Mouse (Mus musculus): ENCODE results near the gene Popdc3. TPM values are rescaled to one million over a fixed set of nuclear protein-coding genes. Genes with fewer than 3 reads are reported as not detected.
"Not testable (repeated sequence)": the region's sequence is repeated elsewhere in the genome, so short reads cannot be mapped to it uniquely, and the experiment has no call there.

Popdc3 gene
- polyA plus RNA-seq, 1 experiment from 2014 or later, result 0.75 TPM

DNA sequence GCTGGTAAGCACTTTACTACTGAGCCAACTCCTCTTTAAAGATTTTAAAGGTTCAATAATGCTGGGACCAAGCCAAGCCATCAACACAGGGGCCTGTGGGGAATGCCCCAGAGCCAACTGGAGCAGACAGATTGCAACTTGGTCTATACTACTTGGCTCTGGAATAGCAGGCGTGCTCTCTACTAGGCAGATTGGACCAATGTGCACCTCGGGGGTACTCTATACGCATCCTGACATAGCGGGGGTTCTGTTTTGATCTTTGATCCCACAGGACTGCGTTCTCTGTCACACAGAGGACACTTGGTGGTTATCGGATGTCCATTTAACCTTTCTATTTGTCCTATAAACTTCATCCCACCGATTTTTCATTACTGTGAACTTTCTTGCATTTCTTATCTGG, 157.0 kb downstream of the Popdc3 start:
- WGBS, result 28% methylated on average over 7 of the region's 7 CpGs
- Histone ChIP-seq H3K9ac (replicated peaks; ENCODE audit: low read length) (no peak overlapping the region), H3K27me3 (ENCODE audit: insufficient read depth, low read length) (peaks cover 20% of the 10 kb centered on the region), H3K4me1 (ENCODE audit: insufficient read depth, low read length) (no peaks in the 10 kb centered on the region; the same call in 1 of the 2 replicates), H3K4me2 (replicated peaks; ENCODE audit: low read depth, low read length) (peak overlapping the region; percentile 94), H3K4me3 (ENCODE audit: low read length) (peak overlapping the region; percentile 62), H3K27ac (ENCODE audit: low read length) (no peak overlapping the region), H3K9me3 (ENCODE audit: low read length) (no peaks in the 10 kb centered on the region), H3K36me3 (ENCODE audit: insufficient read depth, low read length) (no peaks in the 10 kb centered on the region)
- 0 out of 2 replicates have a peak, but pooled peaks have one; percentile 47 for ATAC-seq (ENCODE audit: low FRiP score, low TSS enrichment)

DNA sequence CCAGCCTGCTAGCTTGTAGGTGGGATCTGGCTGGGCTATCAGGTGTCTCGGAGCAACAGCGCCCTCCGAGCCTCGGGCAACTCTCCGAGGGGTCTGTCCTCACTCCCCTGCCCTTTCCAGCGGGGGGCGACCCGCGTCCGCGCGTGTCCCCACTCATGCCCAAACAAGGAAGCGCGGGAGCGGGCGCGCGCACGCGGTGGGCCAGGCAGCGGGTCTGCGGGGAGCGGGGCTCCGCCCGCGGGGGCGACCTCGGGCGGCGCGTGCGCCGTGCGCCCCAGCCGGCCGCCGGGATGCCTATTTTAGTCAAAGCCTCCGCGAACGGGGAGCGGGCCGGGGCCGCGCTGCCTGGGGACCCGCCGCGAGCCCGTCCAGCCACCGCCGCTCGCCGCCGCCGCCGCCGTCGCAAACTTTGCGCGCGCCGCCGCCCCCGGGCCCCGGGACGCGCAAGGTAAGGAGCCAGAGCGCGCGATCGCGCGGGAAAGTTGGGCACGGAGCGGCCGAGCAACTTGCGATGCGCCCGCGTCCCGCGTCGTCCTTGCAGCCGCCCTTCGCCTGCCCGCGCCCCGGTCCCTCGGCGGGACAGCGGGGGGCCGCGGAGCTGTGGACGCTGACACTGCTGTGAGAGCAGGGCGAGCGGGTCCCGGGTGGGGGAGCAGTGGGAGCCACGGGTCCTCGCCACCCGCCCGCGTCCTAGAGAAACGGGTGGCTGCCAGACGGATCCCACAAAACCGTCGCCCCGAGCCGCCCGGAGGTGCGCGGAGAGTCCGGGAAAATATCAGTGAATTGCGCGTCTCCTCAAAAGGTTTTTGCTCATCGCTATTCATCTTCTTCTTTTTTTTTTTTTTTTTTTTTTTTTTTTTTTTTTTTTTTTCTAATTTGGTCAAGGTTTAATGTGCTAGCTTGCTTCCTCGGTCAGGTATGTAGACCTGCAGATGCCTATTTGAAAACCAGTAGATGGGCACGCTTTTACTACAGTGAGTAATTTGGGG, 157.8 kb downstream of the Popdc3 start, which contains the start of gene Bves:
Gene Bves (plus strand): TSS at position 339 of the 989 bp plus-strand sequence.
- no peaks in the 10 kb centered on the region; the same call in 1 of the 2 replicates for H3K4me1 ChIP-seq (ENCODE audit: insufficient read depth, low read length)
- H3K9me3 ChIP-seq (ENCODE audit: low read length), result no peaks in the 10 kb centered on the region
- peak within 1 kb of the TSS; percentile 74 for H3K9ac ChIP-seq (replicated peaks; ENCODE audit: low read length)
- under 1% methylated on average over 115 of the region's 116 CpGs for WGBS
- peak within 1 kb of the TSS; percentile 62 for H3K4me3 ChIP-seq (ENCODE audit: low read length)
- no peaks in the 10 kb centered on the region for H3K36me3 ChIP-seq (ENCODE audit: insufficient read depth, low read length)
- peaks cover 20% of the 10 kb centered on the region for H3K27me3 ChIP-seq (ENCODE audit: insufficient read depth, low read length)
- ATAC-seq (ENCODE audit: low FRiP score, low TSS enrichment), result peak; percentile 89
- H3K27ac ChIP-seq (ENCODE audit: low read length), result no peak within 1 kb of the TSS
- peak within 1 kb of the TSS; percentile 94 for H3K4me2 ChIP-seq (replicated peaks; ENCODE audit: low read depth, low read length)

DNA sequence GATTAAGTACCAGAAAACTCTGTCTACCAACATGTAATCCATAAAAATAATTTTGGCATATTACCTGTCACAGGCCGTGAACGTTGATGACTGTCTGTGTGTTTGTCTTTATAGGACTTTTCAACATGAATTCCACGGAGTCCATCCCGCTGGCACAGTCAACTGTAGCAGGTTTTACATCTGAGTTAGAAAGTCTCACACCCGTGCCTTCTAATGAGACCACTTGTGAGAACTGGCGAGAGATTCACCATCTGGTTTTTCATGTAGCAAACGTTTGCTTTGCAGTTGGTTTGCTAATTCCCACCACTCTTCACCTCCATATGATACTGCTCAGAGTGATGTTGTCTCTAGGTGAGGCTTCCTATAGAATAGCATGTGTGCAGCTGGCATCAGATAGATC, 161.2 kb downstream of the Popdc3 start:
- no peak overlapping the region for H3K4me3 ChIP-seq (ENCODE audit: low read length)
- H3K27me3 ChIP-seq (ENCODE audit: insufficient read depth, low read length), result peaks cover 18% of the 10 kb centered on the region
- H3K4me1 ChIP-seq (ENCODE audit: insufficient read depth, low read length), result no peaks in the 10 kb centered on the region; the same call in 1 of the 2 replicates
- no peak overlapping the region for H3K9ac ChIP-seq (replicated peaks; ENCODE audit: low read length)
- H3K36me3 ChIP-seq (ENCODE audit: insufficient read depth, low read length), result no peaks in the 10 kb centered on the region
- H3K4me2 ChIP-seq (replicated peaks; ENCODE audit: low read depth, low read length), result no peak overlapping the region
- H3K27ac ChIP-seq (ENCODE audit: low read length), result no peak overlapping the region
- no peak for ATAC-seq (ENCODE audit: low FRiP score, low TSS enrichment)
- H3K9me3 ChIP-seq (ENCODE audit: low read length), result no peaks in the 10 kb centered on the region
- 75% methylated on average over 7 of the region's 7 CpGs for WGBS

DNA sequence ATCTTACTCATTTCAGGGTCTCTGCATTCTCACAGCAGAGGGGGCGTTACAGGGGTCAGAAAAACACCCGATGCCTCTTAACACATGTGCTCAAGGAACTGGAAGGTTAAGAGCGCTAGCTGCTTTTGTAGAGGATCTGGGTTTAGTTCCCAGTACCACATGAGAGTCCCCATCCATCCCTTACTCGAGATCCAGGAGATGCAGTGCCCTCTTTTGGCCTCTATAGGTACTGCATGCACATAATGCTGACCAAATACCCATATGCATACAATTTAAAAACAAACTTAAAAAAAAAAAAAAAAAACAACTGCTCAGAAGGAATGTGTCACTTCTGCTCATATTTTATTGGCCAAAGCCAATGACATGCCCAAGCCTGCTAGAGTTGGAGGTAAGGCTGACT, 166.5 kb downstream of the Popdc3 start:
- Histone ChIP-seq H3K36me3 (ENCODE audit: insufficient read depth, low read length) (no peaks in the 10 kb centered on the region), H3K4me2 (replicated peaks; ENCODE audit: low read depth, low read length) (no peak overlapping the region), H3K4me3 (ENCODE audit: low read length) (no peak overlapping the region), H3K9me3 (ENCODE audit: low read length) (no peaks in the 10 kb centered on the region), H3K27ac (ENCODE audit: low read length) (no peak overlapping the region), H3K4me1 (ENCODE audit: insufficient read depth, low read length) (no peaks in the 10 kb centered on the region), H3K27me3 (ENCODE audit: insufficient read depth, low read length) (no peaks in the 10 kb centered on the region), H3K9ac (replicated peaks; ENCODE audit: low read length) (no peak overlapping the region)
- ATAC-seq (ENCODE audit: low FRiP score, low TSS enrichment), result no peak
- WGBS, result 83% methylated on average over 4 of the region's 4 CpGs

DNA sequence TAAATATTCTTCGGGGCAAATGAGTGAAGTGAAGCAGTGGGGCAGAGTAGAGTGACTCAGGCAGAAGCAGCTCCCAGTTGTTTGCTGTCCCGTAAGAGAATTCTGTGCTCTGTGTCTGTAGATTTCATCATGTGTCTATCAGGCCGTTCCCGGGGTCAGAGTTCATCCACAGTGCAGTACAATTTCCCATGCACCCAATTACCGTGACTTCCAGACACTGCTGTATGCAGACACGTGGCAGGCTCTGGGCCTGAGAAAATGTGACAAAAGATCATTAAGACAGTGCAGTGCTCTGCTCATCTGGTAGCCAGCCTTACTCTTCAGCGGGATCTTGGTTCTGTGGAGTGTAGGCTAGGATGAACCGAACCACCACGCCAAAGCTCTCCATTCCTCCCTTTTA, 167.3 kb downstream of the Popdc3 start:
- Histone ChIP-seq H3K4me2 (replicated peaks; ENCODE audit: low read depth, low read length) (no peak overlapping the region), H3K9me3 (ENCODE audit: low read length) (no peaks in the 10 kb centered on the region), H3K27me3 (ENCODE audit: insufficient read depth, low read length) (no peaks in the 10 kb centered on the region), H3K27ac (ENCODE audit: low read length) (no peak overlapping the region), H3K4me3 (ENCODE audit: low read length) (no peak overlapping the region), H3K9ac (replicated peaks; ENCODE audit: low read length) (no peak overlapping the region), H3K36me3 (ENCODE audit: insufficient read depth, low read length) (no peaks in the 10 kb centered on the region), H3K4me1 (ENCODE audit: insufficient read depth, low read length) (no peaks in the 10 kb centered on the region)
- 80% methylated on average over 9 of the region's 9 CpGs for WGBS
- ATAC-seq (ENCODE audit: low FRiP score, low TSS enrichment), result no peak

DNA sequence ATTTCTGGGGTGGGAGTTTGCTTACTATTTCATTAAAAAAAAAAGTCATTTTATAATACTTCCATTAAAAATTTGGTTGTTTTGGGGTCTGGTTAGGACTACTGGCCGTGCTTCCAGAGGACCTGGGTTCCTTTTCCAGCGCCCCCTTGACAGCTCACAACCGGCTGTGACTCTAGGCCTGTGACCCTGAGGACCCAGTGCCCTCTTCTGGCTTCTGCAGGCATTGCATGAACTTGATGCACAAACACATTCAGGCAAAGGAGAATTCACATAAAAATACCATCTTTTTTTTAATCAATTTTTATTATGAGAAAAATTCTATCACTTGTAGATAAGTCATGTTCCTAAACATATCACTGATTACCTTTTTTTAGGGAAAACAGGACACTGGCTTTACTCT, 170.2 kb downstream of the Popdc3 start:
- not testable (repeated sequence) for H3K9me3 ChIP-seq (ENCODE audit: low read length); ATAC-seq (ENCODE audit: low FRiP score, low TSS enrichment); H3K4me3 ChIP-seq (ENCODE audit: low read length); H3K27ac ChIP-seq (ENCODE audit: low read length); H3K27me3 ChIP-seq (ENCODE audit: insufficient read depth, low read length); H3K9ac ChIP-seq (replicated peaks; ENCODE audit: low read length); H3K4me1 ChIP-seq (ENCODE audit: insufficient read depth, low read length); H3K4me2 ChIP-seq (replicated peaks; ENCODE audit: low read depth, low read length); H3K36me3 ChIP-seq (ENCODE audit: insufficient read depth, low read length)
- 90% methylated on average over 3 of the region's 3 CpGs for WGBS

DNA sequence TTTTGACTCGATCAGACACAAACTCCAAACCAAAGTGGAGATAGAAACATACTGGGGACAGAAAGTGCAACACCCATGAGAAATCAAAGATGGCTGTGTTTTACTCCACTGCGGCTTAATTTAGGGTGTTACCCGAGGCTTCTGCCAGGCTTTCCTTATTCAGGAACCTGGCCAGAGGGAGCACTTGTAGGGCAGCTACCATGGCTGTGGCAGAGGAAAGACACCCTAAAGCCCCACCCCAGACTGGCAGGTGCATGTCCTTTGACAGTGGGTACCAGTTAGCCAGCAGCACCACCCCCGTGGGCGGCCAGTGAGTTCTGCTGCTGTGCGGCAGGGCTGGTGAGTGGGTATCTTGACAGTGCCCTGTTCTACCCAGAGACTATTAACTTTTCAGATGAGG, 178.2 kb downstream of the Popdc3 start:
- WGBS, result 94% methylated on average over 6 of the region's 6 CpGs
- ATAC-seq (ENCODE audit: low FRiP score, low TSS enrichment), result no peak
- no peak overlapping the region for H3K9ac ChIP-seq (replicated peaks; ENCODE audit: low read length)

DNA sequence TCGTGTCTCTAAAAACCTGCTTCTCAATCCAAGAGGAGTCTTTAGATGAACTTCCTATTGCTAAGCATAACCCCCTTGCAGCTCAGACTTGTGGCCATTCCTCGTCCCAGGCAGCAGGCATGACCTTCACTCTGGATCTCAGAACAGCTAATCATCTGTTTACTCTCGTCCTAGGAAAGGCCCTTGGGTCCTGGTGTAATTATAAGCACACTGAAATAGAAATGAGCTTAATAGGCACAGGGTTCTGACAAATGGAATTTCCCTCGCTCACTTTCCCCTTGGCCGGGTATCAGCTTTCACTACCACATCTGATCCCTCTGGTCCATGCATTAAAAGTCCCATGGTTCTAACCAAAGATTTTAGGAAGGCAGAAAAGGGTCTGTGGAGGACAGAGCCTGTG, 185.5 kb downstream of the Popdc3 start:
- no peak overlapping the region for H3K27ac ChIP-seq (ENCODE audit: low read length)
- H3K4me1 ChIP-seq (ENCODE audit: insufficient read depth, low read length), result no peaks in the 10 kb centered on the region
- WGBS, result 35% methylated on average over 5 of the region's 5 CpGs
- ATAC-seq (ENCODE audit: low FRiP score, low TSS enrichment), result no peak
- no peak overlapping the region for H3K4me3 ChIP-seq (ENCODE audit: low read length)
- H3K9ac ChIP-seq (replicated peaks; ENCODE audit: low read length), result no peak overlapping the region
- H3K27me3 ChIP-seq (ENCODE audit: insufficient read depth, low read length), result no peaks in the 10 kb centered on the region
- H3K36me3 ChIP-seq (ENCODE audit: insufficient read depth, low read length), result no peaks in the 10 kb centered on the region
- no peak overlapping the region for H3K4me2 ChIP-seq (replicated peaks; ENCODE audit: low read depth, low read length)
- H3K9me3 ChIP-seq (ENCODE audit: low read length), result no peaks in the 10 kb centered on the region

More for the DNA sequence above, 178.2 kb downstream of the Popdc3 start:
- Histone ChIP-seq H3K4me3 (ENCODE audit: low read length) (no peak overlapping the region), H3K4me2 (replicated peaks; ENCODE audit: low read depth, low read length) (no peak overlapping the region), H3K9me3 (ENCODE audit: low read length) (no peaks in the 10 kb centered on the region), H3K27ac (ENCODE audit: low read length) (no peak overlapping the region), H3K27me3 (ENCODE audit: insufficient read depth, low read length) (no peaks in the 10 kb centered on the region), H3K36me3 (ENCODE audit: insufficient read depth, low read length) (no peaks in the 10 kb centered on the region), H3K4me1 (ENCODE audit: insufficient read depth, low read length) (no peaks in the 10 kb centered on the region)

DNA sequence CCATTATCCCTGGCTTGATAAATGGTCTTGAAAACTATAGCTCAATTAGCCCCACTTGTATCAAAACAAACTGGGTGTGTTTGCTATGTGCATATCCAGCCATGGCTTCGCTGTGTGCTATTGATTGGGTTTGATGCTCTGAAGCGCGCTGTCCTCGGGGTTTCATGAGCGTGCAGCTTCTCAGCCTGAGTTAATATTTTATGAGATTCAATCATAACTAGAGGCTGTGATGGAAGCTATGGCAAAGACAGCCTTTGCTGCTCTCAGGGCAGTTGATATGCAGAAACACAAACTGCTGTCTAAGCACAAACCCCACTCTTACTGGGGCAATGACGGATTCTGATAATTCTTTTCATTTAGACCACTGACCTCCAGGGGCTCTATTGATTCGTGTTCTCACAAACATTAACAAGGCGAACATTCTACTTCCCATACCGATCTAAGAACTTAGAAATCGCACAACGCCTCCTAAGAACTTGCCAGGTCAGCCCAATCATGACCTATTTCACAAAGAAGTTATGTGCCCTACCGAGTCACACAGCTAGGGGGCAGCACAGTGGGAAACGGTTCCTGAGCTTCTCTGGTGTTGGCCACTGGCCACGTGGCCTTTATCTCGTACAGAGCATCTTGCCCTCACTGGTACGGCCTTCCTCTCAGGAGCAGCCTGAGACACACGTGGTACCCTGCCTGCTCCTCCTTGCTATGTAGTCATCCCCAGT, 189.2 kb downstream of the Popdc3 start:
- no peak for ATAC-seq (ENCODE audit: low FRiP score, low TSS enrichment)
- WGBS, result 90% methylated on average over 17 of the region's 17 CpGs

More for the DNA sequence above, 189.2 kb downstream of the Popdc3 start:
- Histone ChIP-seq H3K9me3 (ENCODE audit: low read length) (no peaks in the 10 kb centered on the region), H3K4me2 (replicated peaks; ENCODE audit: low read depth, low read length) (no peak overlapping the region), H3K4me1 (ENCODE audit: insufficient read depth, low read length) (no peaks in the 10 kb centered on the region), H3K27me3 (ENCODE audit: insufficient read depth, low read length) (no peaks in the 10 kb centered on the region), H3K27ac (ENCODE audit: low read length) (no peak overlapping the region), H3K4me3 (ENCODE audit: low read length) (no peak overlapping the region), H3K9ac (replicated peaks; ENCODE audit: low read length) (no peak overlapping the region), H3K36me3 (ENCODE audit: insufficient read depth, low read length) (no peaks in the 10 kb centered on the region)
